22 mouse cellular contexts compared by ENCODE assay signal in the genomic region with DNA sequence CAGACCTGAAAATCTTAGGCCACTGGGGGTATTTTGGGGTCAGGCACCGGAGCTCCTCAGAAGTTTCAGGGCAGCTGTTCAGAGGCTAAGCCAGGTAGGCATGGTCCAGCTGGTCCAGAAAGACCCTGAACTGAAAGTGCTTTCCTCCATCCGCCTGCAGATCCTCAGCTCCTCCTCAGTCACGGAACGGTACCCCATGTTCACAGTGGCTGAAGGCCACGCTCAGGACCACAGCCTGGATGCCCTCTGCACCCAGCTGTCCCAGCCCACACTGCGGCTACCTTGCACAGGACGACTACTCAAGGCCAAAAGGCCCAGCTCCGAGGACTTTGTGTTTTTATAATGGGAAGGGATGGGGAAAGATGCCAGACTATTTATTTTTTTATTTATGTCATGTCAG. TPM values are rescaled to one million over a fixed set of nuclear protein-coding genes. Genes with fewer than 3 reads are reported as not detected.
"Had no signal": no experiment of that assay in that cellular context is flagged by ENCODE, and none has a peak within 500 bp of the region (broad histone marks: within the 10 kb centered on the region; RNA-seq: fewer than 3 reads in every experiment).

No protein-coding gene starts in this region.

- H3K9me3 ChIP-seq: hindbrain, embryonic 13.5 days; hindbrain, embryonic 15.5 days; intestine, embryonic 15.5 days; limb, embryonic 10.5 days; limb, embryonic 12.5 days; liver, embryonic 13.5 days; liver, embryonic 15.5 days had no signal

- H3K4me1 ChIP-seq: hindbrain, embryonic 13.5 days; hindbrain, embryonic 15.5 days; intestine, embryonic 15.5 days; limb, embryonic 10.5 days; limb, embryonic 12.5 days had no signal

- H3K4me2 ChIP-seq: hindbrain, embryonic 13.5 days; hindbrain, embryonic 15.5 days; intestine, embryonic 15.5 days; limb, embryonic 12.5 days; liver, embryonic 13.5 days; liver, embryonic 15.5 days had no signal

- DNase-seq: gastrocnemius, postnatal 14 days; gastrocnemius, postnatal 36 days; heart, postnatal 10 days; heart, postnatal 36 days; kidney, adult 18-20 months; kidney, adult 8-10 months; kidney, postnatal 14 days; layer of hippocampus, adult 9-11 months; layer of hippocampus, postnatal 36 days; liver; liver, embryonic 13.5 days; liver, postnatal 0 days had no signal

- H3K4me3 ChIP-seq: hindbrain, embryonic 13.5 days; hindbrain, embryonic 15.5 days; intestine, embryonic 15.5 days; limb, embryonic 10.5 days; limb, embryonic 12.5 days; liver, embryonic 13.5 days; liver, embryonic 15.5 days had no signal

- H3K27me3 ChIP-seq: hindbrain, embryonic 13.5 days; hindbrain, embryonic 15.5 days; intestine, embryonic 15.5 days; limb, embryonic 12.5 days; liver, embryonic 13.5 days; liver, embryonic 15.5 days had no signal

- ATAC-seq: hindbrain, postnatal 0 days; intestine, embryonic 15.5 days; intestine, postnatal 0 days; liver, postnatal 0 days had no signal

- H3K27ac ChIP-seq: hindbrain, embryonic 13.5 days; hindbrain, embryonic 15.5 days; hindbrain, postnatal 0 days; intestine, embryonic 15.5 days; kidney, postnatal 0 days; limb, embryonic 10.5 days; limb, embryonic 12.5 days had no signal

- H3K9ac ChIP-seq: hindbrain, embryonic 13.5 days; hindbrain, embryonic 15.5 days; intestine, embryonic 15.5 days; limb, embryonic 12.5 days; liver, embryonic 15.5 days; liver, postnatal 0 days had no signal

RNA-seq across cellular contexts. Expression of a gene that starts 24.9 kb away (rescaled TPM):
- polyA plus RNA-seq: intestine, embryonic 15.5 days; intestine, postnatal 0 days; kidney, postnatal 0 days; large intestine, adult 2 months had no signal
